Mouse (Mus musculus) left cerebral cortex, adult 2 months (tissue): ENCODE data around the gene Polr1d. TPM values are rescaled to one million over a fixed set of nuclear protein-coding genes. Genes with fewer than 3 reads are reported as not detected.

Experiments
- DNase-seq, 2 experiments: peaks; one replicate each; pipeline ENCODE4 v3.0.0; 2021 to 2022; ENCODE audit warnings: low spot score in 2 of 2, mixed read lengths in 1 of 2; ENCODE audit errors: extremely low spot score in 1 of 2
- H3K27ac ChIP-seq: fragments of 200-600 bp; 2 replicates; pipeline ENCODE4 v1.8.1; 2022
- H3K4me3 ChIP-seq: fragments of 200-600 bp; 2 replicates; pipeline ENCODE4 v1.8.1; 2022
- CTCF ChIP-seq: fragments of 200-600 bp; IDR thresholded peaks from 2 replicates; pipeline ENCODE4 v1.8.1; 2022; ENCODE audit warnings: antibody characterized with exemption, mild to moderate bottlenecking, moderate library complexity
- intact Hi-C: fragments of 180-260 bp; cut with DNase I; formaldehyde crosslinking; loops from one replicate; pipeline ENCODE4 v1.15.1; 2025
- long read RNA-seq, 2 experiments: library from polyadenylated mRNA; stranded (forward); transcript quantifications; one replicate each; pipeline ENCODE4 v2.0.0; 2021; ENCODE audit warnings: borderline mapping rate in 2 of 2
- total RNA-seq, 2 experiments: library from RNA; stranded (reverse); gene quantifications; 2 replicates each; pipeline ENCODE4 v1.2.3; 2021

Gene Polr1d
- total RNA-seq, result 10 to 100 TPM; 66.8 to 67.0 TPM
- long read RNA-seq, experiment 1, transcript Polr1d-201 (2 exons, 1,196 nt), result major isoform, 17 of 29 reads
- long read RNA-seq, experiment 1, transcript Polr1d-202 (3 exons, 1,137 nt), result minor isoform, 10 of 29 reads
- long read RNA-seq, experiment 1, partial matches to known transcripts, result 1 of 29 reads
- long read RNA-seq, experiment 1, other reads (novel, unspliced or antisense), result 1 of 29 reads
- long read RNA-seq, experiment 2, transcript Polr1d-201 (2 exons, 1,196 nt), result minor isoform, 10 of 27 reads
- long read RNA-seq, experiment 2, transcript Polr1d-202 (3 exons, 1,137 nt), result major isoform, 14 of 27 reads
- long read RNA-seq, experiment 2, partial matches to known transcripts, result 1 of 27 reads
- long read RNA-seq, experiment 2, other reads (novel, unspliced or antisense), result 2 of 27 reads

DNA sequence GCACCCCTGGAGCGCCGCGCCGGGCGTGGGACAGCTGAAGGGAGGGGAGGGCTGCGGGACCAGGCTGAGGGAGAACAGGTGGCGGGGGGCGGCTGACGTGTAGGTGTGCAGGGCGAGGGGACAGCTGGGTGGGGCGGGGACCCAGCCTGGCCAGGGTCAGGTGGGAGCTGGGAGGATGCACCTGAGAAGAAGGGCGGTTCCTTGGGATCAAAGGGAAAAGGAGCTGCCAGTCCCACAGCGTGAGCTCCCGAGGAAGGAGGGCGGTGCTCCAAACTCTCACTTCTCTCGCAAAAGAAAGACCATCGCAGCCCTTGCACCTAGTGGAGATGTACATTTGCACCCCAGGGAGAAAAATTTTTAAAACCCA is at the start of gene Polr1d:
TSS of gene Polr1d (plus strand) at position 252 of the 367 bp plus-strand sequence.
- H3K27ac ChIP-seq, result peak within 1 kb of the TSS; percentile 86
- peak within 1 kb of the TSS; percentile 93 for H3K4me3 ChIP-seq
- DNase-seq, result no peak
- intact Hi-C loops, result loop anchor here (1.0 to 5.0 kb wide), 6 partner anchors 22 to 151 kb away; partner anchors contain the start of gene Mtif3
- TF ChIP-seq CTCF, result no peak

GRCm38 (mm10) chr5:147031281-147031680 is 45.6 kb upstream of the Polr1d start:
- DNase-seq, result no peak
- Histone ChIP-seq H3K4me3 (no peak overlapping the region), H3K27ac (peak overlapping the region; percentile 57; the same call in 1 of the 2 replicates)
- no peak for TF ChIP-seq CTCF
- intact Hi-C loops, result no loop called here

DNA sequence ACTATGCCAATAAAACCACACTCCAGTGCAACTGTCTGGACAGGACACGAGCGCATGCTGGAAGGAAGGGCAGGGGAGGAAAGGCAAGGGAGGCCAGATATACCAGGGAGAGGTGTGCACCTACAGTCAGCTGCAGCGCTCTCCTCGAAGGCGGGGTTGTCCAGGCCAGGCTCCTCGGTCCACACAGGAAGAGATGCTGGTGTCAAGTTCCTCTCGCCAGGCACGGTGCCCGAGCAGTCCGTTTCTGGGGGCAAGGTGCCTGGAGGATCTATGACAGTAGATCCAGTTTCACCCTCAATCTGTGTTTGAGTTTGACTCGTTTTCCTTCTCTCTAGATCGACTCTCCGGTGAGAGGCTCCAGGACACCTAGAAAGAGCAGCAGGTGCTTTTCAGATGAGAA is 43.7 kb upstream of the Polr1d start:
- DNase-seq, result no peak
- Histone ChIP-seq H3K27ac (no peak overlapping the region), H3K4me3 (no peak overlapping the region)
- intact Hi-C loops, result no loop called here
- no peak for TF ChIP-seq CTCF

GRCm38 (mm10) chr5:147034283-147034682 is 42.6 kb upstream of the Polr1d start:
- DNase-seq, result no peak
- intact Hi-C loops, result loop anchor here (2.0 kb wide), 1 partner anchor 43 kb away; the partner anchor contains the start of genes Lnx2 and Polr1d
- Histone ChIP-seq H3K27ac (no peak overlapping the region; the same call in 1 of the 2 replicates), H3K4me3 (no peak overlapping the region)
- no peak for TF ChIP-seq CTCF

- TF ChIP-seq CTCF, result no peak
- no peak overlapping the region for H3K27ac ChIP-seq
Measured at GRCm38 (mm10) chr5:147035301-147035700, 41.5 kb upstream of the Polr1d start.

GRCm38 (mm10) chr5:147036028-147036427 is 40.8 kb upstream of the Polr1d start:
- DNase-seq, result no peak
- no peak overlapping the region for H3K4me3 ChIP-seq
- TF ChIP-seq CTCF, result no peak
- intact Hi-C loops, result no loop called here
- peak overlapping the region; percentile 48 for H3K27ac ChIP-seq

More at GRCm38 (mm10) chr5:147035301-147035700, 41.5 kb upstream of the Polr1d start:
- DNase-seq, result no peak
- intact Hi-C loops, result loop anchor here (2.0 kb wide), 1 partner anchor 42 kb away; the partner anchor contains the start of genes Lnx2 and Polr1d
- no peak overlapping the region for H3K4me3 ChIP-seq

GRCm38 (mm10) chr5:147036661-147037060 is 40.2 kb upstream of the Polr1d start:
- intact Hi-C loops, result no loop called here
- Histone ChIP-seq H3K4me3 (no peak overlapping the region), H3K27ac (peak overlapping the region; percentile 48)
- TF ChIP-seq CTCF, result no peak
- no peak for DNase-seq

DNA sequence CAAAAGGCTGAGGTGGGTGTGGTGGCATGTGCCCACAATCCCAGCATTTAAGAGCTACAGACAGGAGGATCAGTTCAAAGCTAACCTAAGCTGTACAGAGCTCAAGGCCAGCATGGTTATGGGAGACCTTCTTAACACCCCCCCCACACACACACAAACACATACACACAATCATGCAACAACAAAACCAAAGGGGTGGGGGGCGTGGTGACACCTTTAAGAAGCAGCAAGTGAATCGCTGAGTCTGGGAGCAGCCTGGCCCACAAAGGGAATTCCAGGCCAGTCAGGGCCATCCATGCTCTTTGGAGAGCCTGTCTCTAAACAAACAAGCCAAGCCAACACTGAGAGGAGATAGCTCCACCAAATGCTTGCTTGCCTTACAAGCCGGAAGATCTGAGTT is 39.2 kb upstream of the Polr1d start:
- no peak for DNase-seq
- peak overlapping the region; percentile 24; the same call in 1 of the 2 replicates for H3K27ac ChIP-seq
- TF ChIP-seq CTCF, result no peak
- intact Hi-C loops, result no loop called here
- H3K4me3 ChIP-seq, result no peak overlapping the region

DNA sequence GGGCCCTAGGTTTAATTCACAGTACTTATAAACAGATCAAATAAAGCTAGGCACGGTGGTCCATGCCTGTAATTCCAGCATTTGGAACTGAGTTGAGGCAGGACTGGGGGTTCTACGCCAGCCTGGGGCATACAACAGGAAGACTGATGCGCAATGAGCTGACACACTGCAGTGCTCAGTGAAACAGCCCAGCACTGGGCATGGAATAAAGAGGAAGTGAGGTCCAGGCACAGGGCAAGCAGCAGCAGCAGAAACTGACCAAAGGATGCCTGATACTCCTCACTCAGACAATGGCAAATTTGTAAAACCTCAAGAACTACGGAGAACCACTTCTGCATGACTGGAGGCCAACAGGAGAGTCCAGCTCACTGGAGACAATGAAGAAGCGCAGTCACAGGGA is 37.5 kb upstream of the Polr1d start:
- intact Hi-C loops, result no loop called here
- no peak for TF ChIP-seq CTCF
- H3K4me3 ChIP-seq, result no peak overlapping the region
- no peak for DNase-seq
- no peak overlapping the region for H3K27ac ChIP-seq

- no peak overlapping the region for H3K4me3 ChIP-seq
- no peak for DNase-seq
- TF ChIP-seq CTCF, result no peak
- intact Hi-C loops, result loop anchor here (2.0 kb wide), 1 partner anchor 35 kb away; the partner anchor contains the start of genes Lnx2 and Polr1d
- peak overlapping the region; percentile 5 for H3K27ac ChIP-seq
Measured at GRCm38 (mm10) chr5:147041965-147042937, 34.6 kb upstream of the Polr1d start.

DNA sequence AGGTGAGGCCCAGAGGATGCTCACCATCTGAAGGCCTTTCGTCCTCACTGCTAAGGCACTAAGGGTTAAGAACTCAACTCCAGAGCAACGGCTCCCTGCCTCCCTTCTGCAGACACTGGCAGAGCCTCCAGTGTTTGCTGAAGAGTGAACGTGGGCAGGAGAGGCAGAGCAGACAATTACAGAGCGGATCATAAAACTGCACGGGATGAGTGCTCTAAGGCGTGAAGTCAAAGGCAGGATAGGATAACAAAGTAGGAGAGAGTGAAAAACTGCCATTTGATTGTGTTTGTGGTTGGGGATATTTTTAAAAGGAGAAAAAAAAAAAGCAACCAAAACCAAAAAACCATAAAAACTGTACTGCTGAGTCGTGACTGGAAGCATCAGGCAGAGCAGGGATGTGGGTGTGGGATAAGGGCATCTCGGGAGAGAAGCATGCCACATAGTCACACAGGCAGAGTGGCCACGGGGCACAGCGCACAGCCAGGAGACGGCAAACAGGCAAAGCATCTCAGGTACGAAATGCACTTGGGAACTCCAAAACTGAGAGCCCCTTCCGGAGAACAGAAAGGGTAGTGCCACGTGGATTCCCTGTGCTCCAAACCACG is 33.5 kb upstream of the Polr1d start:
- Histone ChIP-seq H3K27ac (peak overlapping the region; percentile 72), H3K4me3 (peak overlapping the region; percentile 9; the same call in 1 of the 2 replicates)
- TF ChIP-seq CTCF, result no peak
- intact Hi-C loops, result loop anchor here (2.0 kb wide), 1 partner anchor 33 kb away; the partner anchor contains the start of genes Lnx2 and Polr1d
- DNase-seq, result no peak
